In the genomic region with DNA sequence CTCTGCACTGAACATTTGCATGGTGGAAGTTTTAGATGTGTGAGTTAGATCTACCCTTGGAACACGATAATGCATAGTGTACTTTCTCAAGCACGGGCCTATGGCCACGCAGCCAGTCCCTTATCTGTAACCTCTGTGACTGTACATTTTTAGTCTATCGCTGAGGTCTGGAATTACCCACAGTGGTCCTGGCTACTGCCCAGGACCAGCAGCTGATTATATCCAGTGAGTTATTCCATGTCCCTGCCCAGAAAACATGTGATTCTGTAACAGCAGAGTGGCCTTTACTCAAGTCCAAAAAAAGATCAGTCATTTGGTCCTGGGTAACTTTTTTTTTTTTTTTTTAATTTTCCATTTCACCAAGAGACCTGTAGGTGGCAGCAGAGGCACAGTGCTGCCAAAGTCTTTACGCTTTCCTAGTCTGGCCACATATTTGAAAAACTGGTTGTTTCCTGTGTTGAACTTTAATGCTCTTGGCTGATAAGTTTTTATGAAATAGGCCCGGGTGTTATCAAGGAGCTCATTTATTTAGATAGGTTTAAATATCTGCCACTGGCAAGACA, we compare ENCODE assay signal across 8 mouse cellular contexts.
A peak's percentile ranks its signal among the peaks of the same experiment; 100 is the strongest.
DNase-seq lines count a peak whose midpoint lies in the region; ATAC-seq and TF ChIP-seq lines count a peak whose summit lies in the region.

No protein-coding gene starts in this region.

- no peaks in the 10 kb centered on the region for H3K9me3 ChIP-seq in MEL (replicated peaks; ENCODE audit: insufficient read depth, low read length)
- H3K9me3 ChIP-seq in heart, embryonic 13.5 days, result no peaks in the 10 kb centered on the region
- H3K9me3 ChIP-seq in limb, embryonic 14.5 days (ENCODE audit: control insufficient read depth, low read length), result no peaks in the 10 kb centered on the region

- peak; percentile 48; the same call in 1 of the 2 replicates for ATAC-seq in heart, embryonic 13.5 days (ENCODE audit: extremely low read depth, insufficient number of reproducible peaks, low FRiP score, low TSS enrichment)
- no peak for ATAC-seq in limb, embryonic 14.5 days (ENCODE audit: low FRiP score, low read depth)

- peak; percentile 21 for DNase-seq in layer of hippocampus, adult 11-12 months (ENCODE audit: low spot score)
- DNase-seq in layer of hippocampus, postnatal 25 days (ENCODE audit: extremely low spot score in 1 of 2, low spot score in 1 of 2), result no peak
- peak; percentile 86 for DNase-seq in MEL (ENCODE audit: low read depth, low spot score)
- DNase-seq in cerebellum, postnatal 14 days, result peak; percentile 44 to 62
- DNase-seq in limb, embryonic 14.5 days (ENCODE audit: low spot score), result peak; percentile 78
- DNase-seq in retina, postnatal 7 days (ENCODE audit: low read depth, low spot score), result peak; percentile 43
- DNase-seq in right cerebral cortex, postnatal 14 days, result no peak

- WGBS in heart, embryonic 13.5 days, result 14% methylated on average over 6 of the region's 6 CpGs
- WGBS in limb, embryonic 14.5 days, result 54% methylated on average over 6 of the region's 6 CpGs

- H3K79me2 ChIP-seq in MEL (ENCODE audit: control insufficient read depth, insufficient read depth, low read length, poor library complexity), result no peaks in the 10 kb centered on the region

- TF ChIP-seq CTCF in MEL (IDR thresholded peaks at IDR 0.05 in 2 of 3, conservative IDR thresholded peaks at IDR 0.05 in 1 of 3; ENCODE audit: control insufficient read depth in 1 of 3, insufficient read depth in 1 of 3, low read depth in 2 of 3, low read length in 3 of 3, poor library complexity in 1 of 3, severe bottlenecking in 1 of 3), result peak; percentile 69 to 87 (median 71)

- H3K9ac ChIP-seq in MEL (ENCODE audit: control insufficient read depth, low read depth, low read length, poor library complexity, severe bottlenecking), result peak overlapping the region; percentile 42; the same call in 1 of the 2 replicates
- peak overlapping the region; percentile 42; the same call in 1 of the 2 replicates for H3K9ac ChIP-seq in heart, embryonic 13.5 days
- H3K9ac ChIP-seq in limb, embryonic 14.5 days (ENCODE audit: low read depth, low read length, severe bottlenecking), result no peak overlapping the region

- H3K4me1 ChIP-seq in MEL (ENCODE audit: control insufficient read depth in 1 of 2, insufficient read depth in 2 of 2, low read length in 2 of 2), result peaks cover 2 to 10% of the 10 kb centered on the region in 2 experiments; a peak in 3 of 4 replicates
- peaks cover 21% of the 10 kb centered on the region for H3K4me1 ChIP-seq in heart, embryonic 13.5 days
- no peaks in the 10 kb centered on the region for H3K4me1 ChIP-seq in limb, embryonic 14.5 days (ENCODE audit: control insufficient read depth, insufficient read depth, low read length)

- H3K4me2 ChIP-seq in heart, embryonic 13.5 days, result no peak overlapping the region
- no peak overlapping the region for H3K4me2 ChIP-seq in limb, embryonic 14.5 days (replicated peaks; ENCODE audit: low read depth, low read length, severe bottlenecking)

- H3K4me3 ChIP-seq in MEL (ENCODE audit: control insufficient read depth in 1 of 2, insufficient read depth in 1 of 2, low read depth in 2 of 2, low read length in 2 of 2), result peak overlapping the region in 1 of 2 experiments; percentile 31; a peak in 1 of 4 replicates
- no peak overlapping the region for H3K4me3 ChIP-seq in heart, embryonic 13.5 days
- H3K4me3 ChIP-seq in limb, embryonic 14.5 days (replicated peaks; ENCODE audit: low read length), result no peak overlapping the region

- H3K36me3 ChIP-seq in MEL (ENCODE audit: control insufficient read depth in 1 of 2, insufficient read depth in 2 of 2, low read length in 2 of 2), result peaks cover 0 to 9% of the 10 kb centered on the region in 2 experiments; a peak in 2 of 4 replicates
- peaks cover 48% of the 10 kb centered on the region for H3K36me3 ChIP-seq in heart, embryonic 13.5 days
- peaks cover 65% of the 10 kb centered on the region for H3K36me3 ChIP-seq in limb, embryonic 14.5 days (ENCODE audit: control insufficient read depth, insufficient read depth, low read length)

- peak; percentile 57 to 72 for TF ChIP-seq EP300 in MEL (IDR thresholded peaks at IDR 0.05; ENCODE audit: low read depth in 1 of 2, low read length in 2 of 2)

- H3K27me3 ChIP-seq in MEL (ENCODE audit: control insufficient read depth in 1 of 2, insufficient read depth in 2 of 2, low read length in 2 of 2), result no peaks in the 10 kb centered on the region
- no peaks in the 10 kb centered on the region for H3K27me3 ChIP-seq in heart, embryonic 13.5 days (replicated peaks)
- no peaks in the 10 kb centered on the region for H3K27me3 ChIP-seq in limb, embryonic 14.5 days (ENCODE audit: control insufficient read depth, insufficient read depth, low read length)

- peak; percentile 92 for TF ChIP-seq RAD21 in MEL (IDR thresholded peaks at IDR 0.05; ENCODE audit: low read depth, low read length)

- H3K27ac ChIP-seq in MEL (ENCODE audit: control insufficient read depth, low read depth, low read length), result no peak overlapping the region
- H3K27ac ChIP-seq in heart, embryonic 13.5 days (replicated peaks), result peak overlapping the region; percentile 84
- H3K27ac ChIP-seq in limb, embryonic 14.5 days (replicated peaks; ENCODE audit: low read depth, low read length), result no peak overlapping the region

- no peak for TF ChIP-seq POLR2A in MEL (IDR thresholded peaks at IDR 0.05; ENCODE audit: control insufficient read depth in 1 of 2, insufficient read depth in 1 of 2, low read depth in 1 of 2, low read length in 2 of 2, poor library complexity in 1 of 2)
- no peak for TF ChIP-seq POLR2A in limb, embryonic 14.5 days (IDR thresholded peaks at IDR 0.05; ENCODE audit: borderline replicate concordance, extremely low read depth, insufficient read depth, insufficient read length)

TF ChIP-seq in MEL, 35 proteins besides CTCF, POLR2A, EP300 and RAD21:
- TF ChIP-seq NRF1 (IDR thresholded peaks at IDR 0.05; ENCODE audit: insufficient read depth, low read depth, low read length, poor library complexity, severe bottlenecking) (no peak), ZMIZ1 (IDR thresholded peaks at IDR 0.05; ENCODE audit: low read depth, low read length) (no peak), TAL1 (IDR thresholded peaks at IDR 0.05; ENCODE audit: low read length) (no peak), MAZ (IDR thresholded peaks at IDR 0.05; ENCODE audit: low read depth, low read length) (no peak), TBP (IDR thresholded peaks at IDR 0.05; ENCODE audit: low read depth, low read length) (0 out of 2 replicates have a peak, but pooled peaks have one; percentile 30), TCF12 (IDR thresholded peaks at IDR 0.05; ENCODE audit: low read depth, low read length) (peak; percentile 74), SMC3 (IDR thresholded peaks at IDR 0.05; ENCODE audit: low read depth, low read length) (peak; percentile 62), NELFE (IDR thresholded peaks at IDR 0.05; ENCODE audit: low read depth, low read length) (no peak), ELF1 (IDR thresholded peaks at IDR 0.05; ENCODE audit: low read depth, low read length) (no peak), CHD2 (IDR thresholded peaks at IDR 0.05; ENCODE audit: low read length) (no peak), MYB (IDR thresholded peaks at IDR 0.05; ENCODE audit: low read depth, low read length) (no peak), KAT2A (conservative IDR thresholded peaks at IDR 0.05; ENCODE audit: low read depth, low read length) (no peak), MYC (IDR thresholded peaks at IDR 0.05; ENCODE audit: low read depth, low read length) (no peak), ZNF384 (IDR thresholded peaks at IDR 0.05; ENCODE audit: low read depth, low read length) (peak; percentile 100), JUND (IDR thresholded peaks at IDR 0.05; ENCODE audit: low read depth, low read length) (no peak), GATA1 (IDR thresholded peaks at IDR 0.05; ENCODE audit: low read depth, low read length) (peak; percentile 60), UBTF (IDR thresholded peaks at IDR 0.05; ENCODE audit: borderline replicate concordance, insufficient read depth, low read depth, low read length) (no peak), MXI1 (IDR thresholded peaks at IDR 0.05; ENCODE audit: low read depth, low read length) (peak; percentile 56; the same call in 1 of the 2 replicates), USF2 (IDR thresholded peaks at IDR 0.05; ENCODE audit: borderline replicate concordance in 1 of 2, insufficient read depth in 1 of 2, low read depth in 1 of 2, low read length in 2 of 2) (no peak), ZKSCAN1 (IDR thresholded peaks at IDR 0.05; ENCODE audit: low read depth, low read length) (peak; percentile 75; the same call in 1 of the 2 replicates), E2F4 (IDR thresholded peaks at IDR 0.05; ENCODE audit: borderline replicate concordance, low read depth, low read length) (no peak), ZC3H11A (IDR thresholded peaks at IDR 0.05; ENCODE audit: low read depth, low read length) (peak; percentile 56), SIN3A (IDR thresholded peaks at IDR 0.05; ENCODE audit: low read length) (peak; percentile 55), RCOR1 (IDR thresholded peaks at IDR 0.05; ENCODE audit: low read depth, low read length) (peak; percentile 49), GABPA (IDR thresholded peaks at IDR 0.05; ENCODE audit: low read depth, low read length) (no peak), HCFC1 (IDR thresholded peaks at IDR 0.05; ENCODE audit: low read depth, low read length) (0 out of 2 replicates have a peak, but pooled peaks have one; percentile 20), BHLHE40 (IDR thresholded peaks at IDR 0.05; ENCODE audit: borderline replicate concordance, low read depth, low read length) (0 out of 2 replicates have a peak, but pooled peaks have one; percentile 22), POLR2AphosphoS5 (IDR thresholded peaks at IDR 0.05; ENCODE audit: borderline replicate concordance, low read depth, low read length) (no peak), MAX (IDR thresholded peaks at IDR 0.05; ENCODE audit: low read length) (no peak), POLR2AphosphoS2 (IDR thresholded peaks at IDR 0.05; ENCODE audit: low read length) (no peak), USF1 (IDR thresholded peaks at IDR 0.05; ENCODE audit: low read depth, low read length) (no peak), ETS1 (IDR thresholded peaks at IDR 0.05; ENCODE audit: low read depth, low read length) (peak; percentile 64), CHD1 (IDR thresholded peaks at IDR 0.05; ENCODE audit: low read depth, low read length) (no peak), MEF2A (IDR thresholded peaks at IDR 0.05; ENCODE audit: extremely low read depth, insufficient replicate concordance, low read depth, low read length, poor library complexity, severe bottlenecking) (no peak), MAFK (IDR thresholded peaks at IDR 0.05; ENCODE audit: borderline replicate concordance, low read depth, low read length) (0 out of 2 replicates have a peak, but pooled peaks have one; percentile 27)

Comparison
In these comparisons a context has a peak if more than half of its experiments do, and no peak if none do; other contexts are left out.
1. DNase-seq: peak in layer of hippocampus, adult 11-12 months (single experiment), MEL (single experiment), cerebellum, postnatal 14 days (2 of 2), limb, embryonic 14.5 days (single experiment) and retina, postnatal 7 days (single experiment); none in layer of hippocampus, postnatal 25 days (0 of 2) and right cerebral cortex, postnatal 14 days (single experiment).